Mouse (Mus musculus): Measurements from ENCODE around the gene Olfr1102.

Olfr1102 gene

DNA sequence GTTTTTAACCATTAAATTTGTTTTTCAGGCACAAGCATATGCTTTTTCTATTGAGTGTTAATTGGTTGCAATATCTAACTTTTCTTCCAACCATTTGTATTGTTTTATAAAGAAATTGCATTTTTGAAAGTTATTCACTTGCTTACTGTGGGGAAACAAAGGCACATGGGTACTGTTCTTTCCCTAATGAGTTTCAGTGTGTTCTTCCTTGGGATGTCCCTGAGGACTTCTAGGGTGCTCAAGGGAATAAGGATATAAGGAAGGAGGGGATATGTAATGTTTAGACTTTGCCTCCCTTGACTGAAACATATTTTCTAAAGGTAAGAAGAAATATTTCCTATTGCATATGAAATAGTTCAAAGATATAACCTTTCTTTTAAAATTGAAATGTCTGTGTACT is at the start of gene Olfr1102:
Gene Olfr1102, plus strand, starts transcription at position 301 of the 400 bp plus-strand sequence.
- no peak for DNase-seq (ENCODE audit: low spot score in 2 of 2)

GRCm38 (mm10) chr2:86960593-86960992 is 37.6 kb upstream of the Olfr1102 start, which contains the start of gene Olfr1099:
Olfr1099 (minus strand) TSS chr2:86960693.
- no peak for DNase-seq (ENCODE audit: low spot score in 2 of 2)

GRCm38 (mm10) chr2:86979854-86980253 is 18.3 kb upstream of the Olfr1102 start, which contains the start of gene Olfr1100:
Olfr1100 (minus strand) TSS chr2:86979954.
- DNase-seq (ENCODE audit: low spot score in 2 of 2), result no peak

- DNase-seq (ENCODE audit: low spot score in 2 of 2), result no peak
These were observed 7.1 kb upstream of the Olfr1102 start, which contains the start of gene Olfr1101 for GRCm38 (mm10) chr2:86991121-86991520. Olfr1101 (minus strand) TSS chr2:86991221.

DNA sequence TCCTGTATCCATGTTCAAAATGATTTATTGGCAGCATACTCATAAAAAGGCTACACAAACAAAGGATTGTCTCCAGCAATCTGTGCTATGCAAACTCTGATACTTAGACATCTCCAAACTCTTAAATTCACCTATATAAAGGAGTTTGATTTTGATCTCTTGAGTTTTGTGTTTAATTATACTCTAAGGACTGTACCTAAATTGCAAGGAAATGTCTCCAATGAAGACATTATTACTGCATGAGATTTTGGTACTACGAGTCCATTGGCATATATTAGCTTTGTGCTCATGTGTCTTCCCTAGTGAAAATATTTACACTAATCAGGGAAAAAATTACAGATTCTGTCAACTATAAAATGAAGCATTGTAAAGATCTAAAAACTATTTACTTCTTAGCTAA is 28.8 kb downstream of the Olfr1102 start, which contains the start of gene Olfr1104:
Gene Olfr1104, minus strand, starts transcription at position 101 of the 400 bp plus-strand sequence.
- no peak for DNase-seq (ENCODE audit: low spot score in 2 of 2)

DNA sequence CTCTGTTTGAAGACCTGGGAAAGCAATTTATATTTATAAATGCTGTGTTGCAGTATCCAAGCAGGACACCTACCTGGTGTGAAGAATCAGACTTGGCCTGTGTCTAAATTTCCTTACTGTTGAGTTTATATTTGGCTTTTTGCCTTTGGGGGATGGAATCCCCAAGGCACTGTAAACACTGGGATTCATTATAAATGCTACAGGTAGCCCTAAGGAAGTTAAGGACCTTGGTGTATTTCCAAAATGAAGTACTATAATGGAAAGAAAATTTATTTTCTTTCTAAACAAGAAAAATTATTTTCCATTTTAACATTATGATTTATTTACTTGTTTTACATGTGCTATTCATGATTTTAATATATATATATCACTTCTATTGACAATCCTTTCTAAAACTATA is 38.2 kb downstream of the Olfr1102 start, which contains the start of gene Olfr1105:
Gene Olfr1105, minus strand, starts transcription at position 101 of the 400 bp plus-strand sequence.
- DNase-seq (ENCODE audit: low spot score in 2 of 2), result no peak

DNA sequence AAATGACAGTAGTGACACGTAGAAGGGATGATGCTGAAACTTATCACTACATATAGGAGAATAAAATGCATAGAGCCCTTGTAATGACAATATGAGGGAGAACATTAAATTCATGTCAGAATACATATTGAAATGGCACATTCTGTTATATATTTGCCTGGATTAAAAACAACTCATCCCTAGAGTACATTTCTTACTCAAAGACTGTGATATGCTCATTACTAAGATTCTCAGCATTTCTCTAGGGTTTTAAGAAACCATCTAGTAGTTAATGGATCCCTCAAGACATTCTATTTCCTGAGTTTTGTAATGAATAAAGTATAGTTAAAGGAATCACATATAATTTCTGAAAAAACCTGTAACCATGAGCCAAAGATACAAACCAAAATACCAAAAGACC is 54.0 kb downstream of the Olfr1102 start, which contains the start of gene Olfr1106:
Gene Olfr1106, minus strand, starts transcription at position 101 of the 400 bp plus-strand sequence.
- no peak for DNase-seq (ENCODE audit: low spot score in 2 of 2)
